Mouse (Mus musculus): ENCODE data around the gene C87436. TPM values are rescaled to one million over a fixed set of nuclear protein-coding genes. Genes with fewer than 3 reads are reported as not detected.

C87436 gene
- 10 to 100 TPM; 19.3 to 25.6 (median 22.3) TPM for total RNA-seq (2022)

- DNase-seq (ENCODE audit: low spot score in 2 of 2), result peak; percentile 93 to 98
Measured at GRCm38 (mm10) chr6:86438272-86439118, at the start of gene C87436. TSS of gene C87436 (plus strand) at chr6:86438374.

DNA sequence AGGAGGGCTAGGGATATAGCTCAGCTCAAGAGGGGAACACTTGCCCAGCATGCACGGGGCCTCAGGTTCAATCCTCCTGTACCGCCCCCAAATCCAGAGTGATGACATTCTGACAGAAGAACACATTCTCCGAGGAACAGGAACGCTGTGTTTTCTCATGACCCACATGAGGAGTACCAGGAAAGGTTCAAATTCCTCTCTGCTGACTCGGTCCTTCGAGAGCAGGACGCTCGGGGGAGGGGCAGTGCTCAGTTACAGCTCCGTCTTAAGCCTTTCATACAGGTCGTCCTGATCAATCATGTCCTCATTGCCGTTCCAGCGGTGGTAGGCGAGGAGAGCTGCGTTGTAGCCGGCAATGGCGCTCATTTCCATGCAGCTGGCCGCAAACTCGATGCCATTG, 49.7 kb upstream of the C87436 start:
- DNase-seq (ENCODE audit: low spot score in 2 of 2), result no peak

- no peak for DNase-seq (ENCODE audit: low spot score in 2 of 2)
Measured at GRCm38 (mm10) chr6:86391326-86391725, 46.8 kb upstream of the C87436 start.

- no peak for DNase-seq (ENCODE audit: low spot score in 2 of 2)
Measured at GRCm38 (mm10) chr6:86393187-86393586, 45.0 kb upstream of the C87436 start.

GRCm38 (mm10) chr6:86394078-86394720, 44.0 kb upstream of the C87436 start:
- DNase-seq (ENCODE audit: low spot score in 2 of 2), result no peak

GRCm38 (mm10) chr6:86395021-86395420, 43.2 kb upstream of the C87436 start:
- DNase-seq (ENCODE audit: low spot score in 2 of 2), result no peak

DNA sequence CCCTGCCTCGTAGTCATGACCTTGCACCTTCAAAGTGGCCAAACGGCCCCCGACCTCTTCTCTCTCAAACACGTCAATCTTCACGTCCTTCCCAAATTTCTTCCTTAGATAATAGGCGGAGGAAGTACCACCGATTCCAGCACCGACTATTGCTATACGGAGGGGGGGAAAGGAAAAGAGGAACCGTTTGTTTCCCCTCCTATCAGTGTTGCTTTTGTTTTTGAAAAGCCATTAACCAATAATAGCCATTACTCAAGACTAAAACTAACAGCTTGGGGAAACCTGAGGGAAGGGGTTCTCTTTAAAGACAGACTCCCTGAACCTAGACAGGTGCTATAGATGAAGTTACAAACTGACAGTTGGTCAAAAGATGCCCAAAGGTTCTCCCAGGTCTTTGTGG, 42.2 kb upstream of the C87436 start:
- DNase-seq (ENCODE audit: low spot score in 2 of 2), result no peak

DNA sequence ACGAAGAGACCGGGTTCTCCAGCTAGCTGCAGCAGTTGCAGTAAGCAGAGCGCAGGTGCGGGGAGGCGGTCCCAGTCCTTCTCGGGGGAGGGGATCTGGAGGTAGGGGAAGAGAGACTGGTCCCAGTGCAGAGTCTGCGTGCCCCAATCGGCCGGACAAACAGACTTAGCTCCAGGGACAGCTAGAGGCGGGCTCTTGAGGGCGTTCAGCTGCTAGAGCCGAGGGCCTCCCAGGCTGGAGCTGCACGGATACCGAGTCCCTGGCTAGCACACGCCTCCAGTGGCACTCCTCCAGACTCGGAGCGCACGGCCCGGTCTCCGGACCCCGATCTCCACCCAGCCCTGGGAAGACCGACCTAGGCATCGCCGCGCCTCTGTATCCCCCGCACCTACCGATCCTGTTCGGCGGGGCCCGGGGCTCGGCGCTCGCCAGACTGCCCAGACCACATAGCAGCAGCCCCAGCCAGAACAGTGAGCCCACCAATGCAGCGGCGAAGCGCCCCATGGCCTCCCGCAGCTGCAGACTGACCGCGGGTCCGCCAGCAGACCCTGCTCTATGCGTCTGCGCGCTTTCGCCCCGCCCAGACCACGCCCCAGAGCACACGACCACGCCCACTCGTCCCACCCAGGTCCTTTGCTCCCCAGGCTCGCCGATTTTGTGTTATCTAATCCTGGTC, 41.5 kb upstream of the C87436 start, which contains the start of gene Pcyox1:
Pcyox1 (minus strand) TSS at position 574 of the 676 bp plus-strand sequence.
- DNase-seq (ENCODE audit: low spot score in 2 of 2), result peak; percentile 77 to 80

- DNase-seq (ENCODE audit: low spot score in 2 of 2), result no peak
Measured at GRCm38 (mm10) chr6:86397257-86397980, 40.8 kb upstream of the C87436 start.

DNA sequence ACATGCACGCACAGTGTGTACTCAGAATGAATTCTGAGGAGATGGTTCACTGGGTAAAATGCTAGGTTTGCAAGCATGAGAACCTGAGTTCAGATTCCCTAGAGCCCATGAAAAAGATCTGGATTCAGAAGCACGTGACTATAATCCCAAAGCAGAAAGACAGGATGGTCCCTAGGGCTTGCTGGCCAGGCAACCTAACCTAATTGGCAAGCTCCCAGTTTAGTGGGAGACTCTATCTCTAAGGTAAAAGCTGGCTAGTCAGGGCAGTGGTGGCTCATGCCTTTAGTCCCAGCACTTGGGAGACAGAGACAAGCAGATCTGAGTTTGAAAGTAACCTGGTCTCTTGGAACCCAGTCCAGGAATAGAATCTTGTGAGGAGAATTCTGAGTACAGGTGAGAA, 39.2 kb upstream of the C87436 start:
- DNase-seq (ENCODE audit: low spot score in 2 of 2), result no peak

GRCm38 (mm10) chr6:86399995-86400394, 38.2 kb upstream of the C87436 start:
- DNase-seq (ENCODE audit: low spot score in 2 of 2), result no peak

DNA sequence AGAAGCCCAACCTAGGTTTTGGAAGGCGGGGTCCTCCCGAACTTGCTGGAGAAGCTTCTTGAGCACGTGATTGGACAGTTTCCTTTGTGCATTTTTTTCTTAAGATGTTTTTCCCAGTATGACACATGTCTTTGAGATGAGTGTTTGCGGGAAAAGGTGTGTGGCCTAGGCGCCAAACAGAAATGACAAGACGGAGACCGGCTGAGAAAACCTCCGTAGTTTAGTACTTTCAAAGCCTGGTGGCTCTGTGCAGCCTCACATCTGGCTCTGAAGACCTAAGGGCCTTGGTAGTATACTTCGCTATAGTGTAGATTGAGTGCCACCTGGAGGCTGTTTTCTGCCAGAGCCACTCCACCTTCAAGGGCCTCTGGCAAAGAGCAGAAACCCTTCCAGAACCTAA, 37.2 kb upstream of the C87436 start:
- no peak for DNase-seq (ENCODE audit: low spot score in 2 of 2)

DNA sequence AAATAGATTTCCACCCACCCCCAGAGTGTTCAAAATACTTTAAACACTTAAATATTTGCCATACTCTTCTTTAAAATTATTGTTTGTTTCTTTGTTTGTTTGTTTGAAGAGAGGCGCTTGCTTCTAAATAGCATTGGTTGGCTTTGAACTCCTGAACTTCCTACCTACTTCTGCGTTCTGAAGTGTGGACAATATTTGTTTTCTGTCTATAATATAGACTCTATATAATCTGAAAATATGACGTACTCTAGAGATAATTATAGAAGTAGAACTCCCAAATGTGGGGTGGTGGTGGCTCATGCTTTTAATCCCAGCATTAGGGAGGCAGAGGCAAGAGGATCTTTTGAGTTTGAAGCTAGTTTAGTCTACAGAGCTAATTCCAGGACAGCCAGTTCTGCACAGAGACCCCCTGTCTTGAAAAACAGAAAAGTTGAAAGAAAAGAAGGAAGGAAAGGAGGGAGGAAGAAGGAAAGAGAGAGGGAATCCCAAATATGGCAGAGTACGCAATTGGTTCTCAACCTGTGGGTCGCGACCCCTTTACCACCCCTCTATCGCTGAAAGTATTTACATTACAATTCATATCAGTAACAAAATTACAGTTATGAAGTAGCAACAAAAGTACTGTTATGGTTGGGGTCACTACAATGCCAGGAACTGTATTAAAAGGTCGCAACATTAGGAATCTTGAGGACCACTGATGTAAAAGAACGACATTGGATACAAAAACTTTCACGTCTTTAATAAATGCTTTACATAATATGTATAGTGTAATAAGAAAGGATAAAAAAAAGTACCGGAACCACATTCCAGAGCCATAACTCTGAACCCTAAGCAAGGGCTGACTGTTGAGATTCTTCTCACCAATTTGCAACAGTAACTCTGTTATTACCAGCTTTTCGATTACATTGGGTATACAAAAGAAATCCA, 35.2 kb upstream of the C87436 start:
- DNase-seq (ENCODE audit: low spot score in 2 of 2), result no peak

- peak in 1 of 2 experiments; percentile 100 for DNase-seq (ENCODE audit: low spot score in 2 of 2)
Measured at GRCm38 (mm10) chr6:86403728-86404099, 34.5 kb upstream of the C87436 start.

DNA sequence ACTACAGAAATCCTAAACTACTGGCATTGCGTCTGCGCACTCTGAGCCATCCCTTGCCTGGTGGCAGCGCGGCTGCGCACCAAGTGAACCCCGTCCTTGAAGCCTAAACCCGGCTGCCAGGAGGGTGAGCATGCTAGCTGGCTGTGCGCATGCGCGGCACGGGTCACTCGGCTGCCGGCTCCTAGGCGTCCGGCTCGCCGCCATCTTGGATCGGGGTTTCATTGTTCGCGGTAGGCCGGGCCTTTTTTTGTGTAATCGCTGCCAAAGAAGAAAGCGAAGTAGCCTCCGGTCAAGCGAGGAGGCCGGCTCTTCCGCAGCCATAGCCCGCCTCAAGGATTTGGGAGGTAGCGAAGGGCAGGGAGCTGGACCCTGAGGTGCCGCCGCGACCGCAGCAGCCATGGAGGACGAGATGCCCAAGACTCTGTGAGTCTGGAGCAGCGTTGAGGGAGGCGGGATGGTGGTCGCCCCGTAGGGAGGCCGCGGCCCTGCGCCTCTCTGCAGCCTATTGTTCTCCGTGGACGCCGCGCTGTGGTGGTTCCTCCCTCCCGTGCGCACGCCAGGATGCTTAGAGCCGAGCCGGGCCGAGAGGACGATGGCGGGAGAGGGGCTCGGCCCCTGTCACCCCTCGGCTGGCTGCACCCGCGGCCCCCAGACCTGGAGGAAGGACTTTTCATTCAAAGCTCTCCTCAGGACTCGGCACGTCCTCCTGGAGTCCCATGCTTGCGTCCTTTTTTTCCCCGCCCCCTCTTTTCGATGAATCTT, 33.9 kb upstream of the C87436 start, which contains the start of gene Tia1:
Tia1 (plus strand) TSS at position 120 of the 762 bp plus-strand sequence.
- peak; percentile 87 to 97 for DNase-seq (ENCODE audit: low spot score in 2 of 2)

GRCm38 (mm10) chr6:86404996-86405395, 33.2 kb upstream of the C87436 start:
- DNase-seq (ENCODE audit: low spot score in 2 of 2), result no peak

DNA sequence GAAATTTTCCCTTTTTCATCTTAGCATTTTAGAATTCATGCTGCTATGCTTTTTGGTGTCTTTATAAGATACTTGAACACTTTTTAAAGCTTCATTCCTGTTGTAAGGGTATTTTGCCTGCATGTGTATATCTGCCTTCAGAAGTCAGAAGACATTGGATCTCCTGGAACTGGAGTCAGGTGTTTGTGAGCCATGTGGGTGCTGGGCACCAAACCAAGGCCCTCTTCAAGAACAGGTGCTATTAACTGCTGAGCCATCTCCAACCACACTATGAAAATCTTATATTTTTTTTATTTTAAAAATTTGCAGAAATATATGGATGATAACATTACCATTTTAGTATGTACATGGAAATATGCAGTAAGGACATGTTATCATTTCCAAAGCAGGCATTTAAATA, 31.9 kb upstream of the C87436 start:
- no peak for DNase-seq (ENCODE audit: low spot score in 2 of 2)

GRCm38 (mm10) chr6:86418711-86419110, 19.5 kb upstream of the C87436 start:
- no peak for DNase-seq (ENCODE audit: low spot score in 2 of 2)

- no peak for DNase-seq (ENCODE audit: low spot score in 2 of 2)
Measured at GRCm38 (mm10) chr6:86419239-86419638, 18.9 kb upstream of the C87436 start.

- no peak for DNase-seq (ENCODE audit: low spot score in 2 of 2)
Measured at GRCm38 (mm10) chr6:86420491-86420890, 17.7 kb upstream of the C87436 start.
